Mouse (Mus musculus) MEL (cell line): Measurements from ENCODE around the gene Farp1. TPM values are rescaled to one million over a fixed set of nuclear protein-coding genes. Genes with fewer than 3 reads are reported as not detected.

Experiments
- DNase-seq: peaks from one replicate; pipeline ENCODE4 v3.0.0; 2011; ENCODE audit warnings: low read depth, low spot score
- H3K27ac ChIP-seq: 2 replicates; pipeline ENCODE4 v1.5.1; 2012; ENCODE audit warnings: low read depth, mild to moderate bottlenecking, control low read depth, low read length, moderate library complexity; ENCODE audit not compliant: control insufficient read depth
- H3K27me3 ChIP-seq, 2 experiments: fragments of 150-350 bp in 1 of 2; sonication (generic) in 1 of 2; 2 replicates each; pipeline ENCODE4 v1.6.1; 2012; ENCODE audit warnings: low read length in 2 of 2, mild to moderate bottlenecking in 2 of 2, improper control_type of control experiment in 1 of 2, moderate library complexity in 1 of 2; ENCODE audit not compliant: insufficient read depth in 2 of 2, control insufficient read depth in 1 of 2
- H3K36me3 ChIP-seq, 2 experiments: 2 replicates each; pipeline ENCODE4 v1.6.1; 2012 to 2014; ENCODE audit warnings: low read length in 2 of 2, improper control_type of control experiment in 1 of 2, inconsistent platforms in 1 of 2, mild to moderate bottlenecking in 1 of 2; ENCODE audit not compliant: insufficient read depth in 2 of 2, control insufficient read depth in 1 of 2
- H3K4me1 ChIP-seq, 2 experiments: fragments of 150-350 bp in 1 of 2; sonication (generic) in 1 of 2; 2 replicates each; pipeline ENCODE4 v1.6.1; 2012; ENCODE audit warnings: low read length in 2 of 2, improper control_type of control experiment in 1 of 2, mild to moderate bottlenecking in 1 of 2; ENCODE audit not compliant: insufficient read depth in 2 of 2, control insufficient read depth in 1 of 2
- H3K4me3 ChIP-seq, 2 experiments: fragments of 150-350 bp in 1 of 2; sonication (generic) in 1 of 2; 2 replicates each; pipeline ENCODE4 v1.5.1; 2012; ENCODE audit warnings: low read depth in 2 of 2, low read length in 2 of 2, mild to moderate bottlenecking in 2 of 2, moderate library complexity in 2 of 2, control low read depth in 1 of 2, improper control_type of control experiment in 1 of 2; ENCODE audit not compliant: control insufficient read depth in 1 of 2, insufficient read depth in 1 of 2
- H3K79me2 ChIP-seq: 2 replicates; pipeline ENCODE4 v1.6.1; 2012; ENCODE audit warnings: mild to moderate bottlenecking, low read length, moderate library complexity; ENCODE audit not compliant: control insufficient read depth, poor library complexity, insufficient read depth
- H3K9ac ChIP-seq: 2 replicates; pipeline ENCODE4 v1.6.1; 2012; ENCODE audit warnings: low read depth, mild to moderate bottlenecking, control low read depth, low read length, moderate library complexity; ENCODE audit not compliant: control insufficient read depth, poor library complexity, severe bottlenecking
- H3K9me3 ChIP-seq: fragments of 150-350 bp; sonication (generic); replicated peaks from 2 replicates; pipeline ENCODE4 v1.6.1; 2012; ENCODE audit warnings: mild to moderate bottlenecking, low read length, improper control_type of control experiment, moderate library complexity; ENCODE audit not compliant: insufficient read depth
- CHD2 ChIP-seq: IDR thresholded peaks from 2 replicates; pipeline ENCODE4 v1.6.1; 2011; ENCODE audit warnings: low read length, improper control_type of control experiment
- E2F4 ChIP-seq: IDR thresholded peaks from 2 replicates; pipeline ENCODE4 v1.6.1; 2011; ENCODE audit warnings: low read depth, low read length, improper control_type of control experiment, borderline replicate concordance
- EP300 ChIP-seq, 2 experiments: IDR thresholded peaks; 2 replicates each; pipeline ENCODE4 v1.6.1; 2011; ENCODE audit warnings: improper control_type of control experiment in 2 of 2, low read length in 2 of 2, low read depth in 1 of 2, mild to moderate bottlenecking in 1 of 2
- GABPA ChIP-seq: IDR thresholded peaks from 2 replicates; pipeline ENCODE4 v1.6.1; 2012; ENCODE audit warnings: low read depth, mild to moderate bottlenecking, inconsistent platforms, low read length, improper control_type of control experiment, moderate library complexity
- JUND ChIP-seq: IDR thresholded peaks from 2 replicates; pipeline ENCODE4 v1.6.1; 2011; ENCODE audit warnings: low read depth, mild to moderate bottlenecking, improper control_type of control experiment, low read length
- KAT2A ChIP-seq: conservative IDR thresholded peaks from 2 replicates; pipeline ENCODE4 v1.6.1; 2012; ENCODE audit warnings: low read depth, low read length, improper control_type of control experiment, inconsistent platforms
- MAFK ChIP-seq: IDR thresholded peaks from 2 replicates; pipeline ENCODE4 v1.6.1; 2011; ENCODE audit warnings: low read depth, mild to moderate bottlenecking, low read length, improper control_type of control experiment, borderline replicate concordance
- MXI1 ChIP-seq: IDR thresholded peaks from 2 replicates; pipeline ENCODE4 v1.6.1; 2011; ENCODE audit warnings: mild to moderate bottlenecking, low read depth, low read length, improper control_type of control experiment
- MYB ChIP-seq: IDR thresholded peaks from 2 replicates; pipeline ENCODE4 v1.6.1; 2011; ENCODE audit warnings: mild to moderate bottlenecking, low read depth, low read length, improper control_type of control experiment
- MYC ChIP-seq: IDR thresholded peaks from 2 replicates; pipeline ENCODE4 v1.6.1; 2011; ENCODE audit warnings: low read depth, mild to moderate bottlenecking, low read length, improper control_type of control experiment, moderate library complexity
- NRF1 ChIP-seq: IDR thresholded peaks from 2 replicates; pipeline ENCODE4 v1.6.1; 2014; ENCODE audit warnings: low read depth, mild to moderate bottlenecking, inconsistent platforms, low read length, improper control_type of control experiment, moderate library complexity; ENCODE audit not compliant: poor library complexity, insufficient read depth, severe bottlenecking
- POLR2AphosphoS2 ChIP-seq: IDR thresholded peaks from 2 replicates; pipeline ENCODE4 v1.6.1; 2011; ENCODE audit warnings: low read length, improper control_type of control experiment
- POLR2AphosphoS5 ChIP-seq: IDR thresholded peaks from 2 replicates; pipeline ENCODE4 v1.6.1; 2012; ENCODE audit warnings: low read depth, borderline replicate concordance, mild to moderate bottlenecking, inconsistent platforms, low read length, moderate library complexity, mixed read lengths
- RAD21 ChIP-seq: IDR thresholded peaks from 2 replicates; pipeline ENCODE4 v1.6.1; 2011; ENCODE audit warnings: mild to moderate bottlenecking, low read depth, low read length, improper control_type of control experiment
- RCOR1 ChIP-seq: IDR thresholded peaks from 2 replicates; pipeline ENCODE4 v1.6.1; 2012; ENCODE audit warnings: low read depth, mild to moderate bottlenecking, inconsistent platforms, low read length, improper control_type of control experiment
- SIN3A ChIP-seq: IDR thresholded peaks from 2 replicates; pipeline ENCODE4 v1.6.1; 2012; ENCODE audit warnings: low read length, improper control_type of control experiment, inconsistent platforms
- SMC3 ChIP-seq: IDR thresholded peaks from 2 replicates; pipeline ENCODE4 v1.6.1; 2011; ENCODE audit warnings: low read depth, low read length, improper control_type of control experiment
- ZC3H11A ChIP-seq: IDR thresholded peaks from 2 replicates; pipeline ENCODE4 v1.6.1; 2012; ENCODE audit warnings: low read depth, mild to moderate bottlenecking, inconsistent platforms, low read length, improper control_type of control experiment
- ZKSCAN1 ChIP-seq: IDR thresholded peaks from 2 replicates; pipeline ENCODE4 v1.6.1; 2012; ENCODE audit warnings: low read depth, mild to moderate bottlenecking, inconsistent platforms, low read length, improper control_type of control experiment, moderate library complexity
- ZNF384 ChIP-seq: IDR thresholded peaks from 2 replicates; pipeline ENCODE4 v1.6.1; 2012; ENCODE audit warnings: low read depth, mild to moderate bottlenecking, inconsistent platforms, low read length, improper control_type of control experiment
- polyA plus RNA-seq, 2 experiments: library from polyadenylated mRNA; stranded (reverse) in 1 of 2; unstranded in 1 of 2; fragments of >175 nt in 1 of 2; fragments of >200 nt in 1 of 2; gene quantifications; 2 replicates each; pipeline versions ENCODE4 v1.2.1 to v1.2.4; 2012; ENCODE audit warnings: low replicate concordance in 2 of 2, low read depth in 1 of 2; ENCODE audit not compliant: insufficient read length in 2 of 2, insufficient read depth in 1 of 2, missing spikeins in 1 of 2
- total RNA-seq: library from RNA; depleted of rRNA; stranded (reverse); fragments of 300-350 nt; gene quantifications from 2 replicates; pipeline ENCODE4 v1.2.3, GENCODE M21; 2012

Gene Farp1
- total and polyA plus RNA-seq, 3 experiments = 0.62 to 1.1 TPM; not detected in 1

GRCm38 (mm10) chr14:121183414-121184130 lies 148.6 kb downstream of the Farp1 start:
- no peaks in the 10 kb centered on the region for H3K79me2 ChIP-seq
- no peaks in the 10 kb centered on the region for H3K9me3 ChIP-seq
- no peak overlapping the region for H3K4me3 ChIP-seq
- H3K27me3 ChIP-seq = no peaks in the 10 kb centered on the region
- H3K9ac ChIP-seq = no peak overlapping the region
- H3K27ac ChIP-seq = no peak overlapping the region
- TF ChIP-seq EP300 (IDR thresholded peaks at IDR 0.05; ENCODE audit: low read depth in 1 of 2, low read length in 2 of 2) (no peak), MXI1 (no peak), SIN3A (no peak), RCOR1 (no peak), JUND (no peak)
- H3K4me1 ChIP-seq = no peaks in the 10 kb centered on the region
- no peak for DNase-seq
- no peaks in the 10 kb centered on the region for H3K36me3 ChIP-seq

DNA sequence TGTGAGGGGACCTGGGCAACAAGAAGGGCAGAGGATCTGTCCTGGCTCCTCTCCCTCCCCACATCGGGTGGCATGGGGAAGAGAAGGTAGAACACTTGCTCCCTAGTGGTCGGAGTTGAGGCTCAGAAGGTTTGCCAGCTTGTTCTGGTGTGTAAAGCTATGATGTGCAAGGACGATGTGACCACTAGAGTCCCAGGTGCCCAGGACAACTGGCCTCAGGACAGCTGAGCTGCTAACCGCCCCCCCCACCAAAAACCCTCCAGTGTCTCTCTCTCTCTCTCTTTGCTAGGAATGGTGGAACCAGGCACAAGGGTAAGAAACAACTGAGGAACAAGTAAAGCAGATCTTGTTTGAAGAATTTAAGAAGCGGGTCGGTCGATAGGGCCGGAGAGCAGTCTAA lies 149.4 kb downstream of the Farp1 start:
- no peak overlapping the region for H3K9ac ChIP-seq
- TF ChIP-seq ZKSCAN1 = no peak
- TF ChIP-seq MYB = no peak
- TF ChIP-seq POLR2AphosphoS2 = no peak
- no peak for TF ChIP-seq CHD2
- no peak for TF ChIP-seq NRF1
- no peak for TF ChIP-seq MAFK
- TF ChIP-seq POLR2AphosphoS5 = no peak
- TF ChIP-seq GABPA = no peak
- TF ChIP-seq MYC = no peak
- TF ChIP-seq E2F4 = no peak
- TF ChIP-seq SMC3 = no peak
- no peak for TF ChIP-seq RAD21
- TF ChIP-seq ZNF384 = no peak
- TF ChIP-seq ZC3H11A = no peak
- no peak for TF ChIP-seq KAT2A
- no peak for TF ChIP-seq SIN3A

More for the DNA sequence above, 149.4 kb downstream of the Farp1 start:
- no peaks in the 10 kb centered on the region for H3K79me2 ChIP-seq
- H3K27ac ChIP-seq = no peak overlapping the region
- no peak for DNase-seq
- no peaks in the 10 kb centered on the region for H3K9me3 ChIP-seq
- no peak overlapping the region for H3K4me3 ChIP-seq
- no peaks in the 10 kb centered on the region for H3K27me3 ChIP-seq
- no peaks in the 10 kb centered on the region for H3K36me3 ChIP-seq
- H3K4me1 ChIP-seq = no peaks in the 10 kb centered on the region
